Mouse (Mus musculus) spleen, adult 2 months (tissue): Measurements from ENCODE around the gene Cd3e.

Experiments used
- CTCF ChIP-seq: fragments of 200-500 bp; IDR thresholded peaks from 2 replicates; pipeline ENCODE4 v1.5.1; 2011; ENCODE audit warnings: mild to moderate bottlenecking, inconsistent platforms; ENCODE audit not compliant: insufficient read depth, insufficient read length, insufficient replicate concordance; ENCODE audit errors: extremely low read depth
- POLR2A ChIP-seq: fragments of 200-500 bp; IDR thresholded peaks from 2 replicates; pipeline ENCODE4 v1.6.1; 2011; ENCODE audit warnings: low read depth, low read length, inconsistent platforms

DNA sequence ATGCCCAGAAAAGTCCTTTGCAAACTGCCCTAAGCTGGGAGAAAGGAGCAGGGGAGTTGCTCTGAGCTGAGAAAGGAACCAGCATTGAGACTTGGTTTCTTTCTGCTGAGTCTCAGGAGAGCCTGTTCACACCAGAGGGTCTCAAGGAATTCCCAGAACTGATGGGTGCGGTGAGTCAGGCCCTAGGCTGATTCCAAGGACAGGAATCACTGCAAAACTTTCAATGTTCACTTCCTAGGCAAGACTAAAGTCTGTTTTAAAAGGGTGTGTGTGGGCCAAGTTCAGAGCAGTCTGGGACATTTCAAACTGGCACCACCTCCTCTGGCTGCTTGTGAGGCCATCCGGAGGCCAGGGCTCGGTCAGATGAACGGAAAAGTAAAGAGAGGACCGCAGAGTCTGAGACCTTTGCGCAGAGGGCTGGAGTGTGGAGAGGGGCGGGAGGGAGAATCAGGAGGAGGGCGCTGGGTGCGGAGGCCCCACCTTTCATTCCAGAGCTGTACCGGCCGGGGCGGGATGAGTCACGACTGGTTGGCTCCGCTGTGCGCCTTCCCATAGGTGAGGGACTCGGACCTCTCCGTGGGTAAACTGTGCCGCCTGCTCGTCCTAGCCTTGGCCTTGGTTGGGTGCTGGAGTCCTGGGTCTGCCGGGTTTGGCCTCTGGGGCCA, 32.8 kb upstream of the Cd3e start:
- TF ChIP-seq POLR2A (no peak), CTCF (no peak)
